Mouse (Mus musculus) limb, embryonic 13.5 days (tissue): ENCODE data around the gene Ube2u. TPM values are rescaled to one million over a fixed set of nuclear protein-coding genes. Genes with fewer than 3 reads are reported as not detected.
A peak's percentile ranks its signal among the peaks of the same experiment; 100 is the strongest.

ENCODE experiments used
- ATAC-seq: fragments of 200-750 bp; cut with Nextera tagmentation; 2 replicates; pipeline ENCODE4 v1.8.0; 2017; ENCODE audit warnings: low read depth, moderate number of reproducible peaks, moderate TSS enrichment; ENCODE audit not compliant: low FRiP score
- H3K27ac ChIP-seq: fragments of 300-500 bp; sonication (generic); 2 replicates; pipeline ENCODE4 v1.5.1; 2015; ENCODE audit warnings: inconsistent platforms, mild to moderate bottlenecking, moderate library complexity
- H3K27me3 ChIP-seq: fragments of 300-500 bp; sonication (generic); 2 replicates; pipeline ENCODE4 v1.6.1; 2015; ENCODE audit warnings: mild to moderate bottlenecking, inconsistent platforms
- H3K36me3 ChIP-seq: fragments of 300-500 bp; sonication (generic); 2 replicates; pipeline ENCODE4 v1.6.1; 2015; ENCODE audit warnings: inconsistent platforms, mild to moderate bottlenecking, moderate library complexity
- H3K4me1 ChIP-seq: fragments of 300-500 bp; sonication (generic); 2 replicates; pipeline ENCODE4 v1.6.1; 2015; ENCODE audit warnings: inconsistent platforms
- H3K4me2 ChIP-seq: fragments of 300-500 bp; sonication (generic); replicated peaks from 2 replicates; pipeline ENCODE4 v1.6.1; 2015; ENCODE audit warnings: inconsistent platforms, mild to moderate bottlenecking, moderate library complexity
- H3K4me3 ChIP-seq: fragments of 300-500 bp; sonication (generic); 2 replicates; pipeline ENCODE4 v1.5.1; 2015; ENCODE audit warnings: moderate library complexity, mild to moderate bottlenecking, inconsistent platforms
- H3K9ac ChIP-seq: fragments of 300-500 bp; sonication (generic); 2 replicates; pipeline ENCODE4 v1.6.1; 2015; ENCODE audit warnings: mild to moderate bottlenecking, inconsistent platforms
- H3K9me3 ChIP-seq: fragments of 300-500 bp; sonication (generic); 2 replicates; pipeline ENCODE4 v1.6.1; 2016; ENCODE audit warnings: inconsistent platforms
- WGBS: fragments of 180-500 bp; shearing (Covaris S2); methylation state at CpG from one replicate; pipeline ENCODE4 v1.1.7; 2015; 5-methylcytosine and 5-hydroxymethylcytosine counted together
- polyA plus RNA-seq: library from polyadenylated mRNA; unstranded; fragments of >200 nt; fragmentation: Nextera tagmentation; extraction: Ambion mirVana; gene quantifications from 2 replicates; pipeline ENCODE4 v1.2.1, GENCODE M21; 2015

Gene Ube2u
- polyA plus RNA-seq, 1 experiment from 2014 or later = 0.17 TPM

DNA sequence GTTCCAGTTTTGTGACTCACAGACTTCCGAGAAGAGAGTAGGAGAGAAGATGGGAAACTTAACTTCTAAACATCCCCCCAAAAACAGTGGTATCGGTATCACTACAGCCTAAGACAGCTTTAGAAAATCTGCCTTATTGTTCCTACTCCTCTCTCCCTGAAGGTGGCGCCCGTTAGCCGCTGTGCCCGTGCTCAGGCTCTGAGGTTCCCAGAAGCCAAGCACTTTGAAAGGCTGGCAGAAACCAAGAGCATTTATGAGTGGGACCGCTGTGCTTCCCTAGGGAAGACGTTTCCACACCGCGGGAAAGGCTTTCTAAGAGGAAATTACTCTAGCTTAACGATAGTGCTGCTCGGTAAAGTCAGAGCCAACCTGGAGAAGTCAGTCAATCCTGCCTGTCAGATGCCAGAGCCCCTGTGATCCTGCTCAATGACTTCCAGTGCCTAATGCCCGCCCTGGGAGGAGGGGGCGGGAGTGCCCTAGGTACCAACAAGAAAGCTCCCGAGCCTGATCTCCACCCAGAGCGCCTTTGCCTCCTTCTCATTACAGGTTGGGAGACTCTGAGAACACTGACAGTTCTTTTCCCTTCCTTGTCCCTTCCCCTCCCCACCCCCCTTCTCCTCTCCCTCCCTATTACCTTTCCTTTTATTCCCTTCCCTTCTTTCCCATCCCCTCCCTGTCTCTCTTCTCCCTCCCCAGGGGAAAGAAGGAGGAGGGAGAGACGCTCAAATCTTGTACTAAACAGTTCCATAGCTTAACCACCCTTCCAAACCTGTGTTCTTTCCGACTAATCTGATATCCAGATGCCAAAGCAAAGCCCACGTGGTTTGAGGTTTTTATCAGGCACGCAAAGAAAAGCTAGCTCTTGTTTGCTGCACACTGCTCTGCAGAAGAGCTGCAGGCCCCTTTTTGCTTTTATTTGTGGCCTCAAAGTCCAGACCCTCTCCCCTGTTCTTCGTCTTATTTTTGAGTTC is 109.9 kb downstream of the Ube2u start:
- peak overlapping the region; percentile 76 for H3K4me2 ChIP-seq
- peak overlapping the region; percentile 37 for H3K4me3 ChIP-seq
- H3K36me3 ChIP-seq = no peaks in the 10 kb centered on the region
- no peak overlapping the region; the same call in 1 of the 2 replicates for H3K27ac ChIP-seq
- peak overlapping the region; percentile 45; the same call in 1 of the 2 replicates for H3K9ac ChIP-seq
- H3K4me1 ChIP-seq = peaks cover 10% of the 10 kb centered on the region
- ATAC-seq = peak; percentile 93
- H3K27me3 ChIP-seq = peaks cover 8% of the 10 kb centered on the region
- 2% methylated on average over 21 of the region's 21 CpGs for WGBS
- H3K9me3 ChIP-seq = no peaks in the 10 kb centered on the region

DNA sequence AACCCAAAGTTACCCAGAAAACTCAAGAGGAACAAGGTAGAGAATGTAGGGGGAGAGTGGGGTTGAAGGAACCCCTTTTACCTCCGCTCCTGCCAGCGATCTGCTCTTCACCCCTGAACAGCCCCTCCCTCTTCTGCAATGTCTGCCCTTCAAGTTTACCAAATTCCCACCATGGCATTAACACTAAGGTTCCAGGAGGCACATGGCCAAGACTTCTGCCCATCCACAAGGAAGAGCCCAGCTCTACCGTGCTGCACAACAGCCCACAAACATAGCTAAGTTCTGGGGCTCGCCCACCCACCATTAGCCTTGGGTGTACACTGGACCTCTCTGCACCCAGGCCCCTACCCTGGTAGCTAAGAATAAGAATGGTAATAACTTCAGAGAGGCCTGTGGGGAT is 117.1 kb downstream of the Ube2u start:
- Histone ChIP-seq H3K9ac (no peak overlapping the region), H3K9me3 (no peaks in the 10 kb centered on the region), H3K27me3 (no peaks in the 10 kb centered on the region), H3K4me3 (no peak overlapping the region), H3K27ac (no peak overlapping the region), H3K4me1 (no peaks in the 10 kb centered on the region), H3K36me3 (no peaks in the 10 kb centered on the region), H3K4me2 (no peak overlapping the region)
- no peak for ATAC-seq
- 93% methylated on average over 4 of the region's 4 CpGs for WGBS

DNA sequence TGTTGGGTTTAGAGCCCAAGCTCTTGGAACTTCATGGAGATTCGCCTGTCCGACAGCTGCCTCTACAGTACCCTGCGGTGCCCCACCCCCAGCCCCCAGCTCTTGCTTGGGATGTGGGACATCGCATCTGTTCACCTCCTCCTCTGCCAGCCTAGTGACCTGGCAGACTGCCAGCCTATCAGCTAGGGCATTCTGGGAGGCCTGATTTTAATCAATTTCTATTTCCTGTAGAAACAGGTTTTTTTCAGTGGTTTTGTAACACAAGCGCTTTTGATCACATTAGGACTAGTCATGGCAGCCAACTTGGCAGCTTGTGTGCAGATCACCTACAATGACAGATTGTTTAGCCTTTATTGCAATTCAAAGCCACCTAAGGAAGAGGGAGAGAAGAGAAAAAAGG is 118.0 kb downstream of the Ube2u start:
- no peaks in the 10 kb centered on the region for H3K4me1 ChIP-seq
- no peak for ATAC-seq
- H3K9me3 ChIP-seq = no peaks in the 10 kb centered on the region
- H3K4me2 ChIP-seq = no peak overlapping the region
- H3K36me3 ChIP-seq = no peaks in the 10 kb centered on the region
- WGBS = 62% methylated on average over 5 of the region's 5 CpGs
- no peak overlapping the region for H3K9ac ChIP-seq
- no peak overlapping the region for H3K27ac ChIP-seq
- no peak overlapping the region for H3K4me3 ChIP-seq
- H3K27me3 ChIP-seq = no peaks in the 10 kb centered on the region

DNA sequence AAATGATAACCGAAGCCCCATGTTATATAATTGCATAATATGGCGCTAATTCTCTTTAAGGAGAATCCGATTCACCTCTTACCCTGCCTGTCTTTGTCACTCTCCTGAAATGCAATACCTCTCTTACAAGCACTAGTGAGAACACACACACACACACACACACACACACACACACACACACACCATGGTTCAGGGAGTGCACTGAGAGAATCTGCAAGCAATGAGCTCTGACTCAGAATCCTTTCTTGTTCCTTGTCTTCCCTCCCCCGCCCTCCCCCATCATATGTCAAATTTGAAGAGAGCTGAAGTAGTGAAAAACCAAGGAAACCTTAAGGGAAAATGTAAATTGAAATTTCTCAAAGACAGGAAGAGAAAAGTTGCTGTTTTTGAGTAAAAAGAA is 118.4 kb downstream of the Ube2u start:
- Histone ChIP-seq H3K36me3 (no peaks in the 10 kb centered on the region), H3K9ac (no peak overlapping the region), H3K27ac (no peak overlapping the region), H3K9me3 (no peaks in the 10 kb centered on the region), H3K4me3 (no peak overlapping the region), H3K4me2 (no peak overlapping the region), H3K27me3 (no peaks in the 10 kb centered on the region), H3K4me1 (no peaks in the 10 kb centered on the region)
- ATAC-seq = no peak
- 77% methylated on average over 4 of the region's 4 CpGs for WGBS
